Mouse (Mus musculus) lung, embryonic 15.5 days (tissue): ENCODE measurements at regions not wholly inside any gene's neighbourhood (a gene's known extent, or its start where the extent isn't known, plus 50 kb on each side); places are given as distances from the start of the nearest gene placed in this dataset.

Experiments used
- ATAC-seq: fragments of 200-750 bp; cut with Nextera tagmentation; 2 replicates; pipeline ENCODE4 v1.8.0; 2017; ENCODE audit warnings: moderate number of reproducible peaks, borderline replicate concordance; ENCODE audit not compliant: low FRiP score, low TSS enrichment; ENCODE audit errors: extremely low read depth
- H3K27ac ChIP-seq: fragments of 300-500 bp; sonication (generic); 2 replicates; pipeline ENCODE4 v1.5.1; 2015; ENCODE audit warnings: moderate library complexity, mild to moderate bottlenecking, inconsistent platforms
- H3K27me3 ChIP-seq: fragments of 300-500 bp; sonication (generic); 2 replicates; pipeline ENCODE4 v1.6.1; 2015; ENCODE audit warnings: inconsistent platforms
- H3K36me3 ChIP-seq: fragments of 300-500 bp; sonication (generic); 2 replicates; pipeline ENCODE4 v1.6.1; 2015; ENCODE audit warnings: inconsistent platforms
- H3K4me1 ChIP-seq: fragments of 300-500 bp; sonication (generic); 2 replicates; pipeline ENCODE4 v1.6.1; 2015; ENCODE audit warnings: inconsistent platforms
- H3K4me2 ChIP-seq: fragments of 300-500 bp; sonication (generic); 2 replicates; pipeline ENCODE4 v1.6.1; 2015; ENCODE audit warnings: inconsistent platforms, mild to moderate bottlenecking, moderate library complexity
- H3K4me3 ChIP-seq: fragments of 300-500 bp; sonication (generic); 2 replicates; pipeline ENCODE4 v1.5.1; 2015; ENCODE audit warnings: mild to moderate bottlenecking, inconsistent platforms
- H3K9ac ChIP-seq: fragments of 300-500 bp; sonication (generic); 2 replicates; pipeline ENCODE4 v1.6.1; 2015; ENCODE audit warnings: inconsistent platforms
- H3K9me3 ChIP-seq: fragments of 300-500 bp; sonication (generic); 2 replicates; pipeline ENCODE4 v1.6.1; 2016; ENCODE audit warnings: inconsistent platforms
- WGBS: fragments of 180-500 bp; shearing (Covaris S2); methylation state at CpG from one replicate; pipeline ENCODE4 v1.1.7; 2015; 5-methylcytosine and 5-hydroxymethylcytosine counted together

GRCm38 (mm10) chr9:30021981-30022380, 59.0 kb upstream of the Ntm start:
- ATAC-seq = no peak
- Histone ChIP-seq H3K4me2 (no peak overlapping the region), H3K9me3 (no peaks in the 10 kb centered on the region), H3K9ac (no peak overlapping the region), H3K27ac (no peak overlapping the region), H3K27me3 (no peaks in the 10 kb centered on the region), H3K4me1 (no peaks in the 10 kb centered on the region), H3K4me3 (no peak overlapping the region), H3K36me3 (no peaks in the 10 kb centered on the region)
- WGBS = 68% methylated on average over 3 of the region's 3 CpGs

- Histone ChIP-seq H3K27ac (no peak overlapping the region), H3K4me1 (no peaks in the 10 kb centered on the region), H3K9ac (no peak overlapping the region), H3K27me3 (no peaks in the 10 kb centered on the region), H3K9me3 (no peaks in the 10 kb centered on the region), H3K4me3 (no peak overlapping the region), H3K36me3 (no peaks in the 10 kb centered on the region), H3K4me2 (no peak overlapping the region)
- 61% methylated on average over 7 of the region's 7 CpGs for WGBS
- ATAC-seq = no peak
These were observed 62.3 kb upstream of the Ntm start for GRCm38 (mm10) chr9:30025275-30025674.

GRCm38 (mm10) chr9:30026939-30027338, 64.0 kb upstream of the Ntm start:
- no peak overlapping the region for H3K9ac ChIP-seq
- no peak overlapping the region for H3K4me3 ChIP-seq
- H3K9me3 ChIP-seq = no peaks in the 10 kb centered on the region
- ATAC-seq = no peak
- H3K36me3 ChIP-seq = no peaks in the 10 kb centered on the region
- no peaks in the 10 kb centered on the region for H3K27me3 ChIP-seq
- no peaks in the 10 kb centered on the region for H3K4me1 ChIP-seq
- H3K4me2 ChIP-seq = no peak overlapping the region
- WGBS = 24% methylated on average over 5 of the region's 5 CpGs
- H3K27ac ChIP-seq = no peak overlapping the region

- H3K4me2 ChIP-seq = no peak overlapping the region
- no peak for ATAC-seq
- 33% methylated on average over 4 of the region's 4 CpGs for WGBS
These were observed 77.5 kb upstream of the Ntm start for GRCm38 (mm10) chr9:30040396-30040795.

GRCm38 (mm10) chr9:30064551-30064950, 101.6 kb upstream of the Ntm start:
- no peak overlapping the region for H3K9ac ChIP-seq
- H3K4me2 ChIP-seq = no peak overlapping the region
- no peak overlapping the region for H3K27ac ChIP-seq
- H3K4me3 ChIP-seq = no peak overlapping the region
- H3K36me3 ChIP-seq = no peaks in the 10 kb centered on the region
- H3K27me3 ChIP-seq = no peaks in the 10 kb centered on the region
- 70% methylated on average over 2 of the region's 2 CpGs for WGBS
- no peaks in the 10 kb centered on the region for H3K4me1 ChIP-seq
- ATAC-seq = no peak
- no peaks in the 10 kb centered on the region for H3K9me3 ChIP-seq

More at GRCm38 (mm10) chr9:30040396-30040795, 77.5 kb upstream of the Ntm start:
- Histone ChIP-seq H3K4me1 (no peaks in the 10 kb centered on the region), H3K9me3 (no peaks in the 10 kb centered on the region), H3K27me3 (no peaks in the 10 kb centered on the region), H3K9ac (no peak overlapping the region), H3K4me3 (no peak overlapping the region), H3K27ac (no peak overlapping the region), H3K36me3 (no peaks in the 10 kb centered on the region)

- no peak overlapping the region for H3K27ac ChIP-seq
- no peak overlapping the region for H3K4me2 ChIP-seq
- no peak overlapping the region for H3K4me3 ChIP-seq
- no peak overlapping the region for H3K9ac ChIP-seq
- H3K27me3 ChIP-seq = no peaks in the 10 kb centered on the region
- 81% methylated on average over 7 of the region's 7 CpGs for WGBS
- no peaks in the 10 kb centered on the region for H3K36me3 ChIP-seq
- H3K4me1 ChIP-seq = no peaks in the 10 kb centered on the region
- ATAC-seq = no peak
- no peaks in the 10 kb centered on the region for H3K9me3 ChIP-seq
These were observed 105.0 kb upstream of the Ntm start for GRCm38 (mm10) chr9:30067980-30068379.

GRCm38 (mm10) chr9:30075233-30075632, 112.3 kb upstream of the Ntm start:
- WGBS = 74% methylated on average over 3 of the region's 3 CpGs
- Histone ChIP-seq H3K36me3 (no peaks in the 10 kb centered on the region), H3K4me1 (no peaks in the 10 kb centered on the region), H3K9ac (no peak overlapping the region), H3K27me3 (no peaks in the 10 kb centered on the region), H3K27ac (no peak overlapping the region), H3K4me3 (no peak overlapping the region), H3K4me2 (no peak overlapping the region), H3K9me3 (no peaks in the 10 kb centered on the region)
- no peak for ATAC-seq

- no peak overlapping the region for H3K4me3 ChIP-seq
- no peaks in the 10 kb centered on the region for H3K9me3 ChIP-seq
- no peaks in the 10 kb centered on the region for H3K4me1 ChIP-seq
- H3K27ac ChIP-seq = no peak overlapping the region
- H3K36me3 ChIP-seq = no peaks in the 10 kb centered on the region
- H3K9ac ChIP-seq = no peak overlapping the region
- 84% methylated on average over 6 of the region's 6 CpGs for WGBS
- H3K27me3 ChIP-seq = no peaks in the 10 kb centered on the region
- no peak overlapping the region for H3K4me2 ChIP-seq
- no peak for ATAC-seq
These were observed 113.1 kb upstream of the Ntm start for GRCm38 (mm10) chr9:30076006-30076405.

- no peak overlapping the region for H3K4me2 ChIP-seq
- no peak overlapping the region for H3K4me3 ChIP-seq
- no peaks in the 10 kb centered on the region for H3K27me3 ChIP-seq
- 41% methylated on average over 3 of the region's 3 CpGs for WGBS
- no peaks in the 10 kb centered on the region for H3K9me3 ChIP-seq
- H3K27ac ChIP-seq = no peak overlapping the region
- no peaks in the 10 kb centered on the region for H3K4me1 ChIP-seq
- no peak for ATAC-seq
- H3K9ac ChIP-seq = no peak overlapping the region
- H3K36me3 ChIP-seq = no peaks in the 10 kb centered on the region
These were observed 113.5 kb upstream of the Ntm start for GRCm38 (mm10) chr9:30076482-30076881.

- Histone ChIP-seq H3K4me3 (no peak overlapping the region), H3K4me1 (no peaks in the 10 kb centered on the region), H3K9me3 (no peaks in the 10 kb centered on the region), H3K27ac (no peak overlapping the region), H3K4me2 (no peak overlapping the region), H3K27me3 (no peaks in the 10 kb centered on the region), H3K9ac (no peak overlapping the region), H3K36me3 (no peaks in the 10 kb centered on the region)
- 44% methylated on average over 6 of the region's 6 CpGs for WGBS
- no peak for ATAC-seq
These were observed 139.0 kb upstream of the Ntm start for GRCm38 (mm10) chr9:30101942-30102341.

- no peak for ATAC-seq
- no peak overlapping the region for H3K9ac ChIP-seq
- H3K36me3 ChIP-seq = no peaks in the 10 kb centered on the region
- no peaks in the 10 kb centered on the region for H3K4me1 ChIP-seq
- H3K4me2 ChIP-seq = no peak overlapping the region
- 64% methylated on average over 3 of the region's 3 CpGs for WGBS
- no peak overlapping the region for H3K4me3 ChIP-seq
- no peaks in the 10 kb centered on the region for H3K27me3 ChIP-seq
- H3K27ac ChIP-seq = no peak overlapping the region
- no peaks in the 10 kb centered on the region for H3K9me3 ChIP-seq
These were observed 159.4 kb upstream of the Ntm start for GRCm38 (mm10) chr9:30122371-30122770.

GRCm38 (mm10) chr9:30129151-30129550, 166.2 kb upstream of the Ntm start:
- ATAC-seq = no peak
- H3K27me3 ChIP-seq = no peaks in the 10 kb centered on the region
- 62% methylated on average over 6 of the region's 6 CpGs for WGBS
- no peak overlapping the region for H3K9ac ChIP-seq
- H3K4me2 ChIP-seq = no peak overlapping the region
- H3K9me3 ChIP-seq = no peaks in the 10 kb centered on the region
- H3K27ac ChIP-seq = no peak overlapping the region
- H3K36me3 ChIP-seq = no peaks in the 10 kb centered on the region
- no peak overlapping the region for H3K4me3 ChIP-seq
- no peaks in the 10 kb centered on the region for H3K4me1 ChIP-seq

GRCm38 (mm10) chr9:30131626-30132025, 168.7 kb upstream of the Ntm start:
- ATAC-seq = no peak

More at GRCm38 (mm10) chr9:30131626-30132025, 168.7 kb upstream of the Ntm start:
- Histone ChIP-seq H3K27me3 (no peaks in the 10 kb centered on the region), H3K9me3 (no peaks in the 10 kb centered on the region), H3K36me3 (no peaks in the 10 kb centered on the region), H3K4me2 (no peak overlapping the region), H3K27ac (no peak overlapping the region), H3K4me1 (no peaks in the 10 kb centered on the region), H3K9ac (no peak overlapping the region), H3K4me3 (no peak overlapping the region)
- 58% methylated on average over 2 of the region's 2 CpGs for WGBS
